ENCODE assay signal across 18 mouse cellular contexts in the genomic region with DNA sequence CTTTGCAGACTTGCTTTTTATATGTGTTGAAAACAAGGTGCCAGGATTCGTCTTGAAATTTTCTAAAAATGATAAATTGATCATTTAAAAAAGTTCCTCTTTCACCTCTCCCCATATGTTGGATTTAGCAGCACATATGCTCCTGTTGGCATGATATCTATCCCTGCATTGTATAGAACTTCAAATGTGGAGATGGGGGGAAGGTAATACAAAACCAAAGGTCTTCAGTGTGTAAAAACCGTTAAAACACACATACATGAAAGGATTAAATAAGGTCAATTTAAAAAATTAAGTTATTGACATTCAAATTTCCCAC.
"Had no signal": no experiment of that assay in that cellular context is flagged by ENCODE, and none has a peak within 500 bp of the region (broad histone marks: within the 10 kb centered on the region; RNA-seq: fewer than 3 reads in every experiment).

No protein-coding gene starts in this region.

- DNase-seq: kidney, adult 2 months; kidney, postnatal 25 days; layer of hippocampus, postnatal 36 days; liver, embryonic 13.5 days; lung, adult 2 months; lung, postnatal 14 days; lung, postnatal 4 days; right cerebral cortex, adult 18-20 months; right cerebral cortex, postnatal 14 days; right cerebral cortex, postnatal 4 days; thymus, adult 2 months; thymus, postnatal 14 days had no signal

- H3K4me2 ChIP-seq: liver, embryonic 13.5 days; neural tube, embryonic 12.5 days; neural tube, embryonic 15.5 days had no signal

- H3K4me1 ChIP-seq: liver, embryonic 13.5 days; neural tube, embryonic 12.5 days; neural tube, embryonic 15.5 days had no signal

- H3K9ac ChIP-seq: liver, embryonic 13.5 days; neural tube, embryonic 12.5 days; neural tube, embryonic 15.5 days had no signal

- H3K4me3 ChIP-seq: left cerebral cortex, adult 2 months; liver, embryonic 13.5 days; neural tube, embryonic 12.5 days; neural tube, embryonic 15.5 days had no signal

- ATAC-seq: intestine, embryonic 16.5 days had no signal

- H3K27ac ChIP-seq: kidney, postnatal 0 days; left cerebral cortex, adult 2 months; liver, embryonic 13.5 days; neural tube, embryonic 12.5 days; neural tube, embryonic 15.5 days; stomach, postnatal 0 days had no signal

- H3K27me3 ChIP-seq: liver, embryonic 13.5 days; neural tube, embryonic 12.5 days; neural tube, embryonic 15.5 days had no signal

- H3K36me3 ChIP-seq: liver, embryonic 13.5 days; neural tube, embryonic 12.5 days; neural tube, embryonic 15.5 days had no signal

- H3K9me3 ChIP-seq: liver, embryonic 13.5 days; neural tube, embryonic 12.5 days; neural tube, embryonic 15.5 days had no signal
